Mouse (Mus musculus): Measurements from ENCODE around the gene Mafg. TPM values are rescaled to one million over a fixed set of nuclear protein-coding genes. Genes with fewer than 3 reads are reported as not detected.

Gene Mafg
- polyA plus RNA-seq, 1 experiment from 2014 or later, result 40.1 TPM

DNA sequence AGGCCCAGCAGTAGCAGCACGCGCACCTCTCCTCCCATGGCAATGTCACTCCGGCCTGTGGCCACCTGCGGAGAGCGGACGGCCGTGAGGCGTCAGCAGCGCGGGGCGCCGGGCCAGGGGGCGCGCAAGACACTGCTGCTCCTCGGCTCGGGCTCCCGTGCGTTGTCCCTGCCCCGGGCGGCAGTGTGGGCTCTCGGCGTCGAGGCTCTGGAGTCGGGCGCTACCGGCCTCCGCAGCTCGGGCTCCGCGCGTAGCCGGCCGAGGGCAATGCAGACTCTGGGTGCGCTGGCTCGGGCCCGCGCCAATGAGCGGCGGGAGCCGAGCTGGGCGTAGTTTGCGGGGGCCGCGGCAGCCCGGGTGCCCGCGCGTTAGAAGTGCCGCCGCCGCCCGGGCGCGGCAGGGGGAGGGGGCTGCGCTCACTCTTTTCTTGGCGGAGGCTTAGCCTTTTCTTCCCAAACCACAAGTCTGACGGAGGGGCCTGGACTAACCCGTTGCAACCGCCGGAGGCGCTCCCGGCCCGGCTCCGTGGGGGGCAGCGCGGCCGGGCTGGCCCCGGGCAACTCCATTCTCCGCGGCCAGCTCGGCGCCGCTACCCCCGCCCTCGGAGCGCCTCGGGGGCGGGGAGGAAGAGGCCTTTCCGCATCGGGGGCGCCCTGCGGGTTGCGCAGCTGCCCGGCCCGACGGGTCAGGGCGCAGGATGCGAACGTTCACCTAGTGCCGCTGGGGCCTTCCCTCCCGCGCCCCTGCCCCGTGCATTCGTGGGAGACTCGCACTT, 27.1 kb upstream of the Mafg start:
- peak overlapping the region; percentile 58 for H3K9ac ChIP-seq
- H3K27me3 ChIP-seq, result peaks cover 91% of the 10 kb centered on the region
- H3K36me3 ChIP-seq, result no peaks in the 10 kb centered on the region
- peak overlapping the region; percentile 39 for H3K4me3 ChIP-seq
- WGBS, result under 1% methylated on average over 76 of the region's 95 CpGs
- ATAC-seq (ENCODE audit: low FRiP score), result peak; percentile 52; the same call in 1 of the 2 replicates
- H3K27ac ChIP-seq, result no peak overlapping the region
- H3K4me1 ChIP-seq, result peaks cover 23% of the 10 kb centered on the region
- H3K4me2 ChIP-seq (replicated peaks), result peak overlapping the region; percentile 59
- H3K9me3 ChIP-seq (replicated peaks), result no peaks in the 10 kb centered on the region

DNA sequence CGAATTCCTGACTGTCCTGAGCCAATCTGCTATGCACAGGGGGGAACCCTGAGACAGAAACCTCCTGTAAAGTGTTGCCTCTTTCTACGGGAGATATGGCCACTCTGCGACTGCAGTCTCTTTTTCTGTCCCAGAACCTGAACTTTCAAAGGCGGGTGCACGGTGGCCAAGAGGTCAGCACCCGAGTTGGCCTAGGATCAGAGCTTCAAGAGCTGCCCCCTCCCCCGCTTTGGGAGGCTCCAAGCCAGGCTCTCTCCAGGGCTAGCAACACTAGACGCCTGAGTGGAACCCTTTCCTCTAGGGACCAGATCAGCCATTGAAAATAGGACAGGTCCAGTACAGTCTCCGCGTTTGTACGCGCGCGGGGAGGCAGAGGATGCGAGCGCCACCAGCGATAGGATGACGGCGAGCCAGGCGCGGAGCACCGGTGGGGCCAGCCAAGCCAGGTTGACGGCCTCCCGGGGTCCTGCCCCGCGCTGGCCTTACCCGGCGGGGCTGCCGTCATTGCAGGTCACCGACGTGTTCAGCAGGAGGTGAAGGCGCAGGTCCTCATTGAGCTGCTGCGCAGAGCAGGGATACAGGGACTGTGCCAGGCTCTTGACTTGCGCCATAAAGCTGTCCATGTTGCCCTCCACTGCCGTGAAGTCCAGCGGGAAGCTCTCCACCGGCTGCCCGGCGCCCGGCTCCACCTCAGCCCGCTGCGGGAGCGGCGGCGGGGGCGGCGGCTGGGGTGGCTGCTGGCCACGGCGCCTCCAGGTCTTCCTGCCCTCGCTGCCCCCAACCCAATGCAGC, 26.3 kb upstream of the Mafg start:
- Histone ChIP-seq H3K4me3 (peak overlapping the region; percentile 39), H3K4me2 (replicated peaks) (peak overlapping the region; percentile 59), H3K4me1 (peaks cover 23% of the 10 kb centered on the region), H3K9ac (peak overlapping the region; percentile 58; the same call in 1 of the 2 replicates), H3K9me3 (replicated peaks) (no peaks in the 10 kb centered on the region), H3K36me3 (no peaks in the 10 kb centered on the region), H3K27me3 (peaks cover 89% of the 10 kb centered on the region), H3K27ac (no peak overlapping the region)
- ATAC-seq (ENCODE audit: low FRiP score), result no peak
- WGBS, result 2% methylated on average over 50 of the region's 50 CpGs

DNA sequence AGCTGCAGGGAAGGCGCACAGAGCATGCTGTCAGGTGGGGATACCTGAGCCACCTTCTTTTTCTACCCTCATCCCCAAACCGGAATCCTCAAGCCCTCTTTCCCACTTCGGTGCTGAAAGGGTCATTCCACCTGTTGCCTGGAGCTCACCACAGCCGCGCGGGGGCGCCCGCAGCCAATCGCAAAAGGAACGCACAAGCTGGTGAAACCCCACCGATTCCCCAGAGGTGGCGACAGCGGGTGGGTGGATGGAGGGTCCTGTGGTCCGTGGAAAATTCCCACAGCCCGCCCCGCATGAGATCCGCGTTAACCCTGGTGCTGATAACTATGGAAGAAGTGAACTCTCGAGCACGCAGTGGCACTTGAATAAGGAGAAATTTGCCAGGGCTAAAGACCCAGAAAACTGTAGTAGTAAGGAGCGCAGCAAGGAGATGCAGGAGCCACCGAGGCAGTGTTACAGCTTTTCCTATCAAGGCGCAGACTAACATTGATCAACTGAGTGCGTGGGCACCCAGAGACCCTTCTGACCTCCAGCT, 25.5 kb upstream of the Mafg start:
- no peak overlapping the region for H3K27ac ChIP-seq
- no peaks in the 10 kb centered on the region for H3K36me3 ChIP-seq
- WGBS, result 4% methylated on average over 24 of the region's 24 CpGs
- no peaks in the 10 kb centered on the region for H3K9me3 ChIP-seq (replicated peaks)
- H3K27me3 ChIP-seq, result peaks cover 94% of the 10 kb centered on the region
- H3K4me3 ChIP-seq, result peak overlapping the region; percentile 4; the same call in 1 of the 2 replicates
- H3K4me1 ChIP-seq, result peaks cover 23% of the 10 kb centered on the region
- no peak for ATAC-seq (ENCODE audit: low FRiP score)
- 0 out of 2 replicates have a peak overlapping the region, but pooled peaks have one; percentile 8 for H3K4me2 ChIP-seq (replicated peaks)
- no peak overlapping the region for H3K9ac ChIP-seq

DNA sequence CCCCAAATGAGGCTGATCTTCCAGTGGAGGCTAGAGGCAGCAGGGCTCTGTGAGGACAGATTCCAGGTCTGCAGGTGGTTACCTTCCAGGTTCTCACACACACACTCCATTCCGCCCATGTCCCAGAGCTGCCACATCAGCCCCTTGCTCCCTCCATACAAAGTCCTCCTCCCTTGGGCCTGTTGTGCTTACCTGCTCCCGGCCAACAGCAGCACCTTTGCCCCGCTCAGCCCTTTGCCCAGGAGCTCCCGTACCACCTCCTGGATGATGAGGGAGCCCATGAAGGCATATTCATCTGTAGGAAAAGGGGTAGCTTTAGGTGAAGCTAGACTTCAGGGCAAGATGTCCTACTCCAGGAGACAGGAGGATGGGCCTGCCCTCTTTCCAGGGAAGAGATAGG, 23.9 kb upstream of the Mafg start:
- Histone ChIP-seq H3K27me3 (peaks cover 80% of the 10 kb centered on the region), H3K9me3 (replicated peaks) (no peaks in the 10 kb centered on the region), H3K4me3 (no peak overlapping the region), H3K4me1 (peaks cover 23% of the 10 kb centered on the region), H3K9ac (no peak overlapping the region), H3K27ac (no peak overlapping the region), H3K36me3 (no peaks in the 10 kb centered on the region), H3K4me2 (replicated peaks) (no peak overlapping the region)
- ATAC-seq (ENCODE audit: low FRiP score), result no peak
- WGBS, result 93% methylated on average over 4 of the region's 4 CpGs

DNA sequence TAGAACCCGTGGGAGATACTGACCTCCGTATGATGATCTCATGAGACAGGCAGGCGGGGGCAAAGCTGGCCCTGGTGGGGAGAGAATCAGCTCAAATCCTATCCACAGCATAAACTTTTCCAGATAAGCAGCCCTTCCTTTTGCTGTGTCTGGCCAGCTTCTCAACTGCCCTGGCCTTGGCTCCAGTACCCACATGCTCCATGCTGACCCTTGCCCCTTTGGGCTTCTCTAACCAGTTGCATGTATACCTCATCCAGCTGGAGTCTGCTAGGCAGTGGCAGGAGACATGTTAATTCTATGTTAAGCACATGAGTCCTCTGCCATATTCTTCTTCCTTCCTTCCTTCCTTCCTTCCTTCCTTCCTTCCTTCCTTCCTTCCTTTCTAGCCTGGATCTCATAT, 21.3 kb upstream of the Mafg start:
- H3K4me2 ChIP-seq (replicated peaks), result no peak overlapping the region
- peaks cover 54% of the 10 kb centered on the region for H3K27me3 ChIP-seq
- no peaks in the 10 kb centered on the region for H3K36me3 ChIP-seq
- no peak for ATAC-seq (ENCODE audit: low FRiP score)
- no peak overlapping the region for H3K4me3 ChIP-seq
- H3K4me1 ChIP-seq, result peaks cover 8% of the 10 kb centered on the region
- no peaks in the 10 kb centered on the region for H3K9me3 ChIP-seq (replicated peaks)
- no peak overlapping the region for H3K27ac ChIP-seq
- WGBS, result 84% methylated on average over 3 of the region's 3 CpGs
- no peak overlapping the region for H3K9ac ChIP-seq

DNA sequence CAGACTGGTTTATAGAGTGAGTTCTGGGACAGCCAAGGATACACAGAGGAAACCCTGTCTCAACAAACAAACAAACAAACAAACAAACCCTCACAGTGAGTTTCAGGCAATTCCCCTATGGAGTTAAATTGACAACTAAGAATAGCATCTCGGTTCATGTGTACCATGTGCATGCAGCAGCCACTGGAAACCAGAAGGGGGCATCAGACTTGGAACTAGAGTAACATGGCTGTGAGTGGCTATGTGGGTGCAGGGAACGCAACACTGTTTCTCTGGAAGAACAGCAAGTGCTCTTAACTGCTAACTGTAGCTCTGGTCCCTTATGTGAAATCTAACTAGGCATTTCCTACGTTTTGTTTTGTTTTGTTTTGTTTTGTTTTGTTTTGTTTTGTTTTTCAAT, 18.5 kb upstream of the Mafg start:
- 77% methylated on average over 3 of the region's 3 CpGs for WGBS
- no peak overlapping the region for H3K27ac ChIP-seq
- ATAC-seq (ENCODE audit: low FRiP score), result no peak

DNA sequence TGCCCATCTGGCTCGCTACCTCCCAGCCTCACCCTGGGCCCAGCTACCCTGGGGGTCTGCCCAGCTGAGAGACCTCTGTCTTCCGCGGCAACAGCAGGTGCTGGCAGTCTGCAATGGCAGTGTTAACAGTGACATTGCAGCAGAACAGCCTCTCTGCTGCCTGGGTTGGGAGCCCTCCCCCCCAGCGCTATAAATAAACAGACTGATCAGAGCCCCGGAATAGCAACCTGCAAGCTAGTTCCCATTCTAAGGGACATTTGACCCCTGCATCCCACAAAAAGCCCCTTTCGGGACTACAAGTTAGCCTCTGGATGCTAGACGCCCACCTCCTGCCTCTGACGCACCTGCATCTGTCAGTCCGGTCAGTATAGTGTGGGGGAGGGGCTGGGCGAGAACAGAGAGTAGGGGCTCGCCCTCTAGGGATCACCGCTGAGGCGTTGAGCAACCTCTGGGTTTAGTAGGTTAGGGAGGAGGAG, 14.6 kb upstream of the Mafg start, which contains the start of gene Myadml2:
Gene Myadml2 (minus strand): TSS at position 158 of the 476 bp plus-strand sequence.
- no peak for ATAC-seq (ENCODE audit: low FRiP score)
- peaks cover 15% of the 10 kb centered on the region for H3K4me1 ChIP-seq
- peaks cover 14% of the 10 kb centered on the region for H3K27me3 ChIP-seq
- peak within 1 kb of the TSS; percentile 48 for H3K4me2 ChIP-seq (replicated peaks)
- no peaks in the 10 kb centered on the region for H3K9me3 ChIP-seq (replicated peaks)
- H3K27ac ChIP-seq, result no peak within 1 kb of the TSS
- H3K9ac ChIP-seq, result peak within 1 kb of the TSS; percentile 50; the same call in 1 of the 2 replicates
- peak within 1 kb of the TSS; percentile 17 for H3K4me3 ChIP-seq
- H3K36me3 ChIP-seq, result no peaks in the 10 kb centered on the region
- WGBS, result 7% methylated on average over 13 of the region's 13 CpGs

More for the DNA sequence above, 18.5 kb upstream of the Mafg start:
- peaks cover 8% of the 10 kb centered on the region for H3K4me1 ChIP-seq
- no peak overlapping the region for H3K4me3 ChIP-seq
- no peaks in the 10 kb centered on the region for H3K9me3 ChIP-seq (replicated peaks)
- H3K36me3 ChIP-seq, result no peaks in the 10 kb centered on the region
- peaks cover 39% of the 10 kb centered on the region for H3K27me3 ChIP-seq
- no peak overlapping the region for H3K9ac ChIP-seq
- no peak overlapping the region for H3K4me2 ChIP-seq (replicated peaks)

DNA sequence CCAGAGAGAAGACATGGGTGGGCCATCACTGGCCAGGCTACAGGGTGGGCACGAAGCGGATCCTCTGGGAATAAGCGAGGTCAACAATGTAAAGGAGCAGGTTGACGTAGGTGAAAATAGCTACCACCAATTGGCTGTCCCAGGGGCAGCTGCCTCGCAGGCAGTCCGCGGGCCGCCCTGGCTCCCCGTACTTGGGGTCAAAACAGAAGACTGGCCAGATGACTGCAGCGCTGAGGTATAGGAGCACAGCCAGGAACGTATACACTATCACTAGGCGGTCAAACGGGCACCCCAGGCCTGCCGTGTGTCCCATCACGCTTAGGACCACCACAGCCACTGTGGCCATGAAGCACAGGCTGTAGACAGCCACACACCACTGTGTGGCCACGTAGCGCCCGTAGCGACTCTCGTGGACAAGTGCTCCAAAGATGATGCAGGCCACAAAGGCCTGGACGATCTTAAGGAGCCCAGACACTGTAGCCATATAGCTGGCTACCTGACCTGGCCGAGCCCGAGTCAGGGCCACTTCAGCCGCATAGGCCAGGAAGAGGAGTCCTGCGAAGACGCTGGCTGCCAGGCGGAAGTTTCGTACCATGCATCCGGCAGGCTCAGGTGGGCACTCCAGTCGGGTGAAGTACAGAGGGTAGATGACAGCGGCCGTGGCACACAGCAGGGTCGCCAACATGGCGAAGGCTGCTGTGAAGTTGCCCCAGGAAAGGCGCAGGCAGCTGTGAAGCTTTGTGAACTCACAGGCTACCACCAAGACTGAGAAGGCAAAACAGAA, 13.8 kb upstream of the Mafg start:
- peak overlapping the region; percentile 50; the same call in 1 of the 2 replicates for H3K9ac ChIP-seq
- no peak for ATAC-seq (ENCODE audit: low FRiP score)
- no peak overlapping the region for H3K4me3 ChIP-seq
- H3K27ac ChIP-seq, result no peak overlapping the region
- peak overlapping the region; percentile 48; the same call in 1 of the 2 replicates for H3K4me2 ChIP-seq (replicated peaks)
- 79% methylated on average over 35 of the region's 35 CpGs for WGBS
- no peaks in the 10 kb centered on the region for H3K36me3 ChIP-seq
- peaks cover 17% of the 10 kb centered on the region for H3K27me3 ChIP-seq
- no peaks in the 10 kb centered on the region for H3K9me3 ChIP-seq (replicated peaks)
- peaks cover 23% of the 10 kb centered on the region for H3K4me1 ChIP-seq

DNA sequence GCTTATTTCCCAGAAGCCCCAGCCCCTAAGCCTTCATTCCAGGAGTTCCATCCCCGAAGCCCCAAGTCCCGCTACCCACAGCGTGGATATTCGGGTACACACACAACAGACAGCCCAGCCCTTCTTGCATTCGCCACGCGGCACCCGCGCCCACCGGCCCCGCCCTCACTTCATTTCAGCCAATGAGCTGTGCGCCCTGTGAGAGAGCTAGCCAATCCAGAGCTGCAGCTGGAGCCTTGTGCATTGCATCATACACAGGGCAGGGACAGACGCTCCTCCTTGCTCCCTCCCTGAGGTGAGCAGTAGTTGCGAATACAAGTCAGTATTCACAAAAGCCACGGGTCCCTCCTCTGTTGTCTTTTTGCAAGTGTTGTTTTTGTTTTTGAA, 10.2 kb upstream of the Mafg start, which contains the start of gene Pycr1:
Gene Pycr1 (minus strand): TSS at position 169 of the 387 bp plus-strand sequence.
- Histone ChIP-seq H3K9me3 (replicated peaks) (no peaks in the 10 kb centered on the region), H3K9ac (peak within 1 kb of the TSS; percentile 74), H3K4me2 (replicated peaks) (peak within 1 kb of the TSS; percentile 86), H3K27me3 (peaks cover 25% of the 10 kb centered on the region), H3K27ac (no peak within 1 kb of the TSS; the same call in 1 of the 2 replicates), H3K4me3 (peak within 1 kb of the TSS; percentile 49), H3K4me1 (peaks cover 23% of the 10 kb centered on the region), H3K36me3 (no peaks in the 10 kb centered on the region)
- WGBS, result 0% methylated on average over 15 of the region's 15 CpGs
- peak; percentile 99 for ATAC-seq (ENCODE audit: low FRiP score)

DNA sequence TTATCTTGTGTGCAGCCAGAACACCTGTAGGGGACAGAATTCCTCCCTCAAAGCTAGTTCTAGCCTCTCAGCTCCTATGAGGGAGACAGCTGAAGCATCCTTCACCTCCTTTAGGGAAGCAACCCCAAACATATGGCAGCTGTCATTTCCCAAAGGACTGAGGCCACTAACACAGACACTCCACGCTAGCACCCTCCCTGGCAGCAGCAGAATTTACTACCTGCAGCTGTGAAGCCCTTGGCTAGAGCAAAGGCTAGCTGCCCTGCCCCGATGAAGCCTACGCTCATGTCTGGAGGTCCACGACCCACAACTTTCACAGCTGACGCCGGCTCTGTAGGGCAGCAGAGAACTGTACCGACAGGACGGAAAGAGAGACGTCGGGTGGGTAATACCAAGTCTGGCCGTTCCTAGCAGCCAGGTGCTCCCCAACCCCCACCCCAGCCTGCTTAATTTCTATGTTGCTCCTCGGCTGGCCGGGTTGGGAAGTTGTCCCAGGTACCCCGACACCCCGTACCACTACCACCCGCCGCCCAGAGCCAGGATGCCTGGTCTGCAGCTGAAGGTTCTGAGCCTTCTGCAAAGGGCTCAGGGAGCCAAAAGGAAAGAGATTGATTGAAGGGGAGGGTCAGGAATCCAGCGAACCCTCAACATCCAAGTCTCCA, 9.7 kb upstream of the Mafg start:
- H3K9ac ChIP-seq, result peak overlapping the region; percentile 74
- WGBS, result 2% methylated on average over 18 of the region's 18 CpGs
- no peak overlapping the region; the same call in 1 of the 2 replicates for H3K27ac ChIP-seq
- peak overlapping the region; percentile 49 for H3K4me3 ChIP-seq
- H3K9me3 ChIP-seq (replicated peaks), result no peaks in the 10 kb centered on the region
- no peaks in the 10 kb centered on the region for H3K36me3 ChIP-seq
- peak overlapping the region; percentile 86 for H3K4me2 ChIP-seq (replicated peaks)
- ATAC-seq (ENCODE audit: low FRiP score), result peak; percentile 61
- H3K4me1 ChIP-seq, result peaks cover 20% of the 10 kb centered on the region
- peaks cover 23% of the 10 kb centered on the region for H3K27me3 ChIP-seq

DNA sequence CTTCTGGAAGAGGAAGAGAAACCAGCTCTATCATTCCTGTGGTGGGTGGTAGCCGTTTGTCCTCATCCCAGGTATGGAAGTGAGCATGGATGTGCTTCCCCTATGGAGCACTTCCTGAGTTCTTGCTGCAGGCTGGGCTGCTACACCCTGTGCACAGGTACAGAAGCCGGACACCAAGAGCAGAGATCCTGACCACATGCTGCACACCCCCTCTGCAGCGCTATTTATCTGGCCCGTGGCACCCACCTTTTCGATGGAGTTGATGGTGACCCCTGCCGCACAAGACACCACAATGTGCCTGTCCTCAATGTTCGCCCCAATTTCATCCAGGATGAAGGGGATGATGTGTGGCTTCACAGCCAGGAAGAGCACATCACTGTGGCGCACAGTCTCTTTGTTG, 8.5 kb upstream of the Mafg start:
- Histone ChIP-seq H3K9ac (0 out of 2 replicates have a peak overlapping the region, but pooled peaks have one; percentile 18), H3K4me2 (replicated peaks) (no peak overlapping the region)
- ATAC-seq (ENCODE audit: low FRiP score), result no peak

More for the DNA sequence above, 8.5 kb upstream of the Mafg start:
- 82% methylated on average over 8 of the region's 8 CpGs for WGBS
- Histone ChIP-seq H3K36me3 (no peaks in the 10 kb centered on the region), H3K27ac (no peak overlapping the region), H3K9me3 (replicated peaks) (no peaks in the 10 kb centered on the region), H3K4me1 (peaks cover 15% of the 10 kb centered on the region), H3K27me3 (peaks cover 12% of the 10 kb centered on the region; the same call in 1 of the 2 replicates), H3K4me3 (no peak overlapping the region)
